Mouse (Mus musculus) embryo, embryonic 10.5 days (tissue): ENCODE measurements at regions not wholly inside any gene's neighbourhood (a gene's known extent, or its start where the extent isn't known, plus 50 kb on each side); places are given as distances from the start of the nearest gene placed in this dataset.

Source experiments
- DNase-seq: peaks from one replicate; pipeline ENCODE4 v3.0.0-alpha.2; 2015; ENCODE audit warnings: low spot score

DNA sequence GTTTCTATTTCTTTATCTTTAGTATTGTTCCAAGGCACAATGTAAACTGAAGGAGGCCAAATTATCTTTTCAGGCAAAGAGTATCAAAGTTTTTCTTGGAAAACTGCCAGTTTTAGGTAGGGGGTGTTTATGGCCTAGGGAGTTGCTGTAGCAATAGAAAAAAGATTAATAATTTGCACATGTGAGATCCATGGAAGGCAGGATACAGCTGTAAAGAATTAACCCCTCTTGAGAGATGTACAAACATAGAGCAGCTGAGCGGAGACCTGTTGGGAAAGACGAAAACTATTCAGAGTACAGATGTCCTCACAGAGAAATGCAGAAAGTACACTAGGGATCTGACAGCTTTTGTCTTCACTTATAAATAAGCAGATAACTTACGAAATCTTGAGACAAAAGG is 176.8 kb downstream of the Fign start:
- DNase-seq: peak; percentile 71

DNA sequence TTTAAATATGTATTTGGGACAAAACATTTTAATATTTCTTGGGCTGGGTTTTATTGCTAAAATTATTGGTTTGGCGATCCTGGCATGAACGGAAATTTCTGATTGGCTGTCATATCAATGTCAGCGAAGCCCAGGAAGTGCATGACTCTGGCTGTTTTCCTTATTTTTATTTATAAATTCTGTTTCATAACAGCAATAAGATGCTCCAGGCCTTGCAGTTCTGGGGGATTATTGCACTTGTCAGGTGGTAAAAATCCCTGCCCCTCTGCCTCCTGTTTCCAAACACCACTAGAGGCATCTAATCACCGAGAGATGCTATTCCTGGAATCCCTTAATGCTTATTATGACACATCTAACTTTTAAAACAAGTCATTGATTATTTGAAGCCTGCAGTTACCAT is 177.8 kb downstream of the Fign start:
- no peak for DNase-seq

DNA sequence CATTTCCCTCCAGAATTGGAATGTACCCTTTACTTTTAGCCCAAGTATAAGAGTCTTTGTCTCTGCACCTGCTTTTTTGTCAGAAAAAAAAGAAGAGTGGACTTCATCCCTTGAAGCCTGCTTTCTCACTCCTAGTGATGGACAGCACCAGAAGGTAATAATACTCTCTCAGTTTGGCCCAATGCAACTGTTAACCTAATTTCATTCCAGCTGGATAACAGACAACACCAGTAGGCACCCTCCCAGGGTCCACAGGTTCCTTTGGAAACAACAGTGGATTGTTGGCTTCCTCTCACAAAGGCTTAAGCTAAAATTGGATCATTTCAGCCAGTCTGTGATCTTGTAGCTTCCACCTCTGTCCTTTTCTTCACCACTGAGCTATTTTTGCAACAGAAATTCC is 197.2 kb downstream of the Fign start:
- DNase-seq: no peak

DNA sequence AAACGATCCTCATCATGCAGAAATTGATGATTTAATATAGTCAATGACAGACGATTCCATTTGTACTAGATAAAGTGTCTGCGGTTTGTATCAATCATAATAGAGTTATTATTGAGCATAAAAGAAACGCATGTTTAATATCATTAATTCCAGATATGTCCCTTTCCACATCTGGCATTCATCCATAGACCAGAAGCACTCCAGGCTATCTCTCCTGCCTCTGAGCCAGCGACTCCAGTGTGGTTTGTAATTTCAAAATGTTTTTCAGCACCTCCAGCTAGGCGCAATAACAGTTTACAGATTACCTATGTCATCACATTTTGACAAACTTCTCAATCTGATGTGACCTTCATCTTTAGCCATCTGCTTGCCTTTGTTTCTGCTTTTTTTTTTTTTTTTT is 219.4 kb downstream of the Fign start:
- DNase-seq: no peak

DNA sequence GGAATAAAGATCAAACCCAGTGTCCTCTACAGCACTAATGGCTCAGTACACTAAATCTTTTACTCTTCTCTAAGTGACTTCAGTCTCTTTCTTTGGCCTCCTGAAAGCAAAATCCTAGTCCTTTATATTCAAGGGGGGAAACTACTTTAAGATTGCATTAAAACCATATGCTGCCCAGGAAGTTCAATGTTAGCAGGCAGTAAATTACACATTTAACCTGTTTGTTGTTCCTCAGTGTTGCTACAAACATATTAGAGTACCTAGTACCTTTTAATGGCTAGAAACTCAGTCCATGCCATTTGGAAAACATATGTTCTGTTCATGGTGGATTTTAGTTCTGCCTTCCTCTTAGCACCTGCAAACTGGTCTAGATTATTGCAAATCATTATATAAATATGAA is 220.5 kb downstream of the Fign start:
- no peak for DNase-seq

DNA sequence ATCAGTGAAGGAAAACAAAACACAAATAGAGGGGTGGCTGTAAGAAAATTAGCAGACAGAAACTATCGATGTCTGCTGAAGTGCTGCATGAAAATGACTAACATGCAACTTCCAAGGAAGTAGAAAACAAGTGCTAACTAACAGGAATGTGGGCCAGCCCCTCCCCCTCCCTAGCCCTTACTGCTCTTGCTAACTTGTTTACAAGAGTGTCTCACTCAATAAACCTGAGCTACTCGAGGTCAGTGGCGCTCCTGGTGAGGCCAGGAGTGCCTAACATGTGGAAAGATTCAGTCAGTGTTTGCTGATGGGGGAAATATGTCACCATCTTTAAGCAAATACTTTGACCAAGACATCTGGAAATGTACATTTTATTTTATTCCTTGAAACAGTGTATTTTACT is 221.5 kb downstream of the Fign start:
- DNase-seq: peak; percentile 71

DNA sequence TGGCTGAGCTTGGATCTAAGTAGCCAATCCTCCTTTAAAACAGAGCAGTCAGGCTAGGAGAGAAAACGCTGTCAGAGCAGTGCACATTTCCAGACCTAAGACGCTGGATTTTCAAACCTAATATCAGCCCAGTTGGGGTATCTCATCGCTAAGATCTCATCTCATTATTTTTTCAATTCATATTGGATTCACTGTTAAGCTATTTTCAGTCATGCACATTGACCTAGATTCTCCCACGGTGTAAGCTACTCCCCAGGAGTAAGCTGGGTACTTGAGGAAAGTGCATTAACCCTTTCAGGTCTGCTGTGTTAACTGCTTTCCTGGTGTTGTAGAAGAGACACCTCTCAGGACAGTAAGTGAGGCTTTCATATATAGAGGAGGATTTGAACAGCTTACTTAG is 222.7 kb downstream of the Fign start:
- no peak for DNase-seq

DNA sequence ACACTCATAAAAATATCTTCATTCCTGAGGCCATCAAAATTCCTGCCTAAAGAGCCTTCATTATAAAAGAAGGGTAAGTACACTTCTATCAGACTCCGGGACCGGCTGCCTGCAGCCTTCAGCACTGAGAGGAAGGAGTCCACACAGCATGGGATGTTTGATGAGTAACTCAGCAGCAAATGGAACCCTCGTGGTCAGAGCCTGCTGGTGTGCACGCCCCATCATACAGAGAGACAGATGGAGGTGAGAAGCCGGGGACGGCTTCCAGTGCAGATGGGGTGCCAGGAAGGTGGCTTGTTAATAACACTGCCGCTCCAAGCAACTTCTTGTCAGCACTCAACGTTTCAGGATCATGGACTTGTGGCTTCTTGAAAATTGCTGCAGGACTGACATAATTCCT is 231.3 kb downstream of the Fign start:
- DNase-seq: no peak

DNA sequence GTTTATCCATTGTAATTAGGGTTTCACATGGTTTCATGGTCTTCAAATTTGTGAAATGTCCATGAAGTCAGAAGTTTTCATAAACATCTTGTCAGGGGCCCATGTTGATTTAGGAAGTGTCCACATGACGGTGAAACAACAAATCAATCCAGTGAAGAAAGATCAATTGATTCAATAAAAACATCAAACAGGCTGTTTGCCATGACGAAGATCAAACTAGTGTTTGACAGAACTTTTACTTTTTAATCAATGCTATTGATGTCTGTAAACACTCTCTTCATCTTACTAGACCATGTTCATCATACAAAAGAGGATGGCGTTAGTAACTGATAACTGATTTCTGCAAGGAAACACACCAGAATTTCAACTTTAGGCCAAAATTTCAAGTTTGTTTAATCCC is 236.0 kb downstream of the Fign start:
- no peak for DNase-seq

DNA sequence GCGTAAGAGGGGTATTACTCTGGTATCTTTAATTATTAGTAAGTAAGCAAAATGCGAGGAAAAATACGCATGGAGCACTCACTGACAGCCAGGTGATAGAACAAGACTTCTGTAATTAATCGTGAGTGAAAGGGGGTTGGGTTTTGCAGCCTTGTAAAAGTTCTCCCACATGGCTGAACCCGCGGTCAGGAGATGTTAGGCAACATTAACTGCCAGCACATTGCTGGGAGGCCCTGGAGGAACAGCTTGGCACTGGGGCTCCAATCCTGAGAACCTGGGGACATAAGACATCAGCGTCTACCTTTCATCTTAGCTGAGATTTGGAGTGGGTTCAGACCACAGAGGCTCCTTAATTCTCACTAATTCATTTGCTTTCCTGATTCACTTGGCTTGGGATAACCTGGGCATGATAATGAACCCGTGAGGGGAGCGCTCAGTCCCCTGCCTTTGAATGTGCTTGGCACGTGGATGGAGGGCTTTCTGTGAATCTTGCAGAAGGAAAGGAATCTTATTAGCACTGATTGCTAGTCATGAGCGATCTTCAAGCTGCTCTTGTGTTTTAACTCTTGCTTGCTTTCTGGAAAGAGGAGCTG is 241.3 kb downstream of the Fign start:
- no peak for DNase-seq

DNA sequence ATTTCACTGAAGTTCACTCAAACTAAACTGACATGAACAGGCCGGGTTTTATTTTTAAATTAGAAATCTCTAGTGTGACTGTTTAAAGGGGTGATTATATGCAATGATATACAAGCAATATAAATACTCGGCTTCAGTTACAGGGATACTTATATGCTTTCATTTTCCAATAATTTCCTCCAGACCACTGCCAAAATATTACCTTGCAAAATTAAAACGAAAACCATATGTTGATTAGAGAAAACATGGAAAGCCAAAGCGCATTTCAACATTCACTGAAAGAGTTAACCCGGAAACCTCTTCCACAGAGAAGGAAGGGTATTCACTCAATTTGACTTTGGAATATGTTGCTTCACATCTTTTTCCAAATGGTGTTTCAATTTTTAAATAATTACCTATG is 242.4 kb downstream of the Fign start:
- DNase-seq: no peak

DNA sequence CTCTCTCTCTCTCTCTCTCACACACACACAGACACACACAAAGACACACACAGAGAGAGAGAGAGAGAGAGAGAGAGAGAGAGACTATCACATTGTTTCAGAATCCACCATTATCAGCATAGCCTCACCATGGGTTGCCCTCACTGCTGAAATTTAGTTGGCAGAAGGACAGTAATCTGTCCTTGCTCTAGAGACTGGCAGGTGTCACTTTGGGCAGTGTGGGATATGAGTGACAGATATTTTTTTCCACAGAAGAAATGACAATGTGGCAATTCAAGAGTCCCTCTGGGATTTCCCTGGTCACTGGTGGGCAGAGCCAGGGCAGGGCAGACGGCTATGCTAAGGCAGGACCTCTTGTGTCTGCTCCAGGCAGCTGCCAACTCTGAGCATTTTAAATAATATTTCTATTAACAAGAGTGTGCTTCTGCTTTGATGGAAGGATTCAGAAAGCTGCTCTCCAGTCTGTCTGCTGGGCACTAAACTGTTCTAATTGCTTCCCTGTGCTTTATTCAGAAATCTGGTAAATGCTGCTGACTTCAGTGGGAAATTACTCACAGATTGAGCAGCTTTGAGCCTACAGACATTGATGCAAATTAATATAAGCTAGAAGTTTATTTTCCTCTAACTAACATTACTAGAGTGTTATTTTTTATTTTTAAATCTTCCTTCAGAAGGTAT is 243.5 kb downstream of the Fign start:
- no peak for DNase-seq

DNA sequence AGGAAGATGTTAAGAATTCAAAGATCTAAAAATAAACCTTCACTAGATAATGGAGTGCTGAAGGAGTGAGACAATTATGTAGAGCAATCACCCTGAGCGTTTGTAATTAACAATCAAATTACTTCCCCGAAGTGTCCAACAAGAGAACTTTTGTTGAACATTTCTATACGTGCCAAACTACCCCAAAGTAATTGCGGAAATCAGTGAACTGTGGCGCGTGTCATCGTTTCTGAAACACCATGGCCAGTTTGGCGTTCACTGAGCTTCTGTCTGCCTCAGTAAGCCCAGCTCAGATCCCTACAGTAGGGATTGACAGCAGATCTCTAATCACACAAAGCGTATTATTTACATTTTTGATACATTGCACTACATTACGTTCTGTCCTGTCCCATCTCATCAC is 244.6 kb downstream of the Fign start:
- DNase-seq: no peak

DNA sequence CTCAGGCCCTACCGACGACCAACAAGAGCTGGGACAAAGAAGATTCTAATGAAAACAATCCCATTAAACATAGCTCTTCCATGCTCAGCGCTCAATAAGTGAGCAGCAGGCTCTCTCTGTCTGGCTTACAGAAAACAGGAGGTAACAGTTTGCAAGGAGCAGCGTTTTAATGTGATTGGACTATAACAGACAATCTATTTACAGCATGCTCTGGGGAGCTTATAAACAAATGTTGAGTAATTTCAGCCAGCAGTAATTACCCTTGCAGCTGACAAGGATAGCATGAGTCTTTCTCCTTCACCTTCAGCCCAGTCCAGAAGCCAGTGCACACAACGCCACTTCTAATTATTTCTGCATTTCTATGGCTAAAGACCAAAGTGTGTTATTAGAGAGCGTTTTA is 245.6 kb downstream of the Fign start:
- no peak for DNase-seq

DNA sequence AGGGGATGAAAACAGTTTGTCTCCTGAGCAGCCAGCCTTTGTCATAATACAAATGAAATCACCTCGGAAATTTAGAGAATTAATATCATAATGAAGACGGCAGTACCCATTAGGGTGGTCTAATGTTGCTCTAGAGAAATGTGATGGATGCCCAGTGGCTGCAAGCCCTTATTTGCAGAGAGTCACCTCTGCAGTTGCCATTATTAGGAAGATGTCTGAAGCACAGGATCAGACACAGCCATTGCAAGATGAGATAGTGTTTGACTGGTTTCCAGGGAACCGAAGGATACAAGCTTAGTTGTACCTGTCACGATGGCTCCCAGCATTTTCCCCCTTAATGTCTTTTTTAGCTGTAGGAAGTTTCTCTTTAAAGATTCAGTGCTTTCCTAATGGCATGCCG is 247.8 kb downstream of the Fign start:
- no peak for DNase-seq

DNA sequence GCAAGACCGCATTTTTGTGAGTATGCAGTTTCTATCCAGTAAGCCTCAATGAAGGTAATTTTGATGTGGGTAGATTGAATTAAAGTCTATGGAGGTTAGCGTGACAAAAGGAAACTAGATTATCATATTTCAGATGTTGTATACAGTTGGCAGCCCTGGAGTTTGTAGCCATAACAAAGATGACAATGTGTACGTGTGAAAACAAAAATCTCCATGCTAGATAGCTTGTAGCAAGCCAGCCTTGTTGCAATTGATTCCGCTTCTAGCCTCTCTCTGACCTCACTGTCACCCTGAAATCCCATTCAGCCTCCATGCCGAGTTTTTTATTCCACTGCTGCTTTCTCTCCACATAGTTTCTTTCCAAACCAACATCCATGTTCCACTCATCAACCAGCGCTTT is 248.4 kb downstream of the Fign start:
- DNase-seq: no peak

DNA sequence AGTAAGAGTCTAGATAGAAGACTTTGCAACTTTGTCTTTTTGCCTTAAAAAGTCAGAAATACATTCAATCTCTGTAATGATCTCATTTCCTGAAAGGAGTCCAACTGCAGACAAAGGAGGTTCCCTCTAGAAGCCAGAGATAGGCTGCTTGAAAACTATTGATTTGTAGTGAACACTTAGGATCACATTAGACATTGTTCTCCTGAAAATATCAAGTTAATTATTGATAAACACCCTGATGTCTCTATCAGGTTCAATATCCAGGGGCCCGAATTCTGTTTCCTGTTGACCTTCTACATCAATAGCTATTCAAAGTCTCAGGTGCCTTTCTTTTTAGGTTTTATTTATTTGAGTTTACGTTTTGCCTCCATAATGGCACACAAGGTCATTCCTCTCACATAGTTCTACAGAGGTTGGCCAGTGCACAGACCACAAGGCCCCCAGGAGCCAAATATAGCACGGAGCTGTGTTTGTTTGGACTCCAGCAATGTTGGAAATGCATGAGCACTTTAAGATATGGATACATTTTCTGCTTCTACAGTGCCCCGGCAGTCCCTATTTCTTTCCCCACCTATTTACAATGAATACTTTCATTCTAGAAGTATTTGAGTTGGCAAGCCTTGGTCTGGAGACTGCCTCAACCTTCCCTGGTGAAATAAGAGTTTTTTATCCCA is 265.7 kb downstream of the Fign start:
- DNase-seq: no peak

DNA sequence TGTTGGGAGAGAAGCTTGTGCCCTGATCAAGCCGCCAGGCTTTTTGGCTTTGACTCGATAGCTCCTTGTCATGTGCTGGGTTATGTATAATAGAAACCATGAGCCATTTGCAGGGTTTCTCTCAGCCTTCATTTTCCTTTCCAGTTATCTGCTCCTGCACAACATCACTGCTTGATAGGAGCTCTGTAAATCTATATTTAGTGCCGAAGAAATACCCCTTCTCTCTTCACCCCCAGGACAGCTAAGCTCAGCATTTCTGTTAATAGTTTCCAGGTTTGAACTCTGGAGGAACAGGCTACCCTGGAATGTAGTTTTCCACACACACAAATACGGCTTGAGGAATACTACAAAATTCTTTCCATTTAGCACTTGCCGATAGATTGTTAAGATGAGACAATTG is 267.4 kb downstream of the Fign start:
- DNase-seq: peak; percentile 25

DNA sequence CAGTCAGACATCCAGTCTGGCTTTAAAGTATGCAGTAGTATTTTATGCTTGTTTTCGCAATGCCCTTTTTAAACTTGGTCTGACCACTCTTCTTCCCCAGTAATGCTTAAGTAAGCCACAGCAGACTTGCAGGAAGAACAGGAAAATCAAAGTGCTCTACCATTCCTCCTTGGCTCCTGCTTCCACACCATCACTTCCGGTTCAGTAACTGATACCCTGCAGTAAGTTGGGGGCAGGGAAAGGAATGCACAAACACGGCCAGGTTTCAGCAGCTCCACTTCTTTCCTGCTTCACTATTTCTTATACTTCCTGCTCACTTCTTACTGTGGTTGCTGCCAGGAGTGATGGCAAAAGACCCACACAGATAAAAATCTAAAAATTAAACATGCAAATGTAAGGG is 269.2 kb downstream of the Fign start:
- peak; percentile 55 for DNase-seq

DNA sequence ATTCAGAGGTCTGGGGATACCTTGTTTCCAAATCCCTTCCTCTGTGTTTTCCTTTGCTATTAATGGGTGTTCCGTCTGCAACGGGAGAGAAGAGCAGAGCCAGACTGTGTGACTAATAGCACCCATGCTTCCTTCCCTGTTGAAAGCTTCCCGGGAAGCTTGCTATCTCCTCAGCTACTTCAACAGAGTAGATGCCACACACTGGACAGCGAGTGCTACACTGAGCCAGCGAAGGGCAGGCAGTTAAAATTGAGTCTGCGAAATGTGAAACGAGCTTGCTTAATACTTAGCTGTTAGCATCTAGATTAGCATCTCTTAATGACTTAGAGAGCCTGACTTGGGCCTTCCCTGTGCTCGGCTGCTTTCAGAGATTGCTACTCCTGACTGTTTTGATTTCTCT is 278.4 kb downstream of the Fign start:
- peak; percentile 29 for DNase-seq
